Mouse (Mus musculus): ENCODE measurements around the gene Cntn1.

Gene Cntn1

GRCm38 (mm10) chr15:92050996-92051352, at the start of gene Cntn1:
Gene Cntn1, plus strand, starts transcription at chr15:92051165.
- DNase-seq (ENCODE audit: low spot score) = no peak

DNA sequence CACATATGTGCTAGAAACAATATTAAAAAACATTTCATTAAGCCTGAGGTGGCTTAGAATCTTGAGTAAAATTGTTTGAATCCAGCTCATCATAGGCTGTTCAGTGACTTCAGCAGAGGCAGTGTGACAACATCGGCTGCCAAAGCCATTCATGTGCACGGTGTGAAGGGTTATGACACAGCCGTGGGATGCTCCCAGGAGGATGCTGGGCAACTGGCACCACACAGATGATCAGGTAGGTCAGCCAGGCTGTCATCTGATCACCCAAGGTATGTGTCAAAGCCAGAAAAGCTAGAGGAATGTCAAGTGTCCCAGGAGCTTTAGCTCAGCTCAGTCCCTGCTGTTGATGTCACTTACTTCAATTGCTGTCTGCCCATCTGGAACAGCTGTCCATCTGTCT, 49.5 kb upstream of the Cntn1 start:
- no peak for DNase-seq (ENCODE audit: low spot score)

GRCm38 (mm10) chr15:92012165-92013083, 38.5 kb upstream of the Cntn1 start:
- no peak for DNase-seq (ENCODE audit: low spot score)

- DNase-seq (ENCODE audit: low spot score) = no peak
Measured at GRCm38 (mm10) chr15:92034111-92034510, 16.9 kb upstream of the Cntn1 start.

DNA sequence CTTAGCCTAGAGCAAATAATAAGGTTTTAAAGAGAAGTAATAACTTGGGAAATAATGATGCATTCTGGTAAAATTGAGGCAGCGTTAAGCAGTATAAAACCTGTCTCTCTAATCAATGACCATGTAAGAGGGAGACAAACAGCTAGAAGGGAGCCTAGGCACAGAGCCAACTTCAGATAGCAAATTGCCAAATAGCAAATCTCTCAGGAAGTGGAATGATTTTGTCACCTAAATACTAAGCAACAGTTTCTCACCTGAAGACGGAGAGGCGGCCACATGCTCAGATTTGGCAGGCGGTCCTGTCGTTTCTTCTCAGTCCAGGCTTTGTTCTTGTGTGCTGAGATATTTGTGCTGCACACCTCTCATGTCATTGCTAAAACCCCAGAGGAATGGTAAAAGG, 8.4 kb upstream of the Cntn1 start:
- DNase-seq (ENCODE audit: low spot score) = no peak

DNA sequence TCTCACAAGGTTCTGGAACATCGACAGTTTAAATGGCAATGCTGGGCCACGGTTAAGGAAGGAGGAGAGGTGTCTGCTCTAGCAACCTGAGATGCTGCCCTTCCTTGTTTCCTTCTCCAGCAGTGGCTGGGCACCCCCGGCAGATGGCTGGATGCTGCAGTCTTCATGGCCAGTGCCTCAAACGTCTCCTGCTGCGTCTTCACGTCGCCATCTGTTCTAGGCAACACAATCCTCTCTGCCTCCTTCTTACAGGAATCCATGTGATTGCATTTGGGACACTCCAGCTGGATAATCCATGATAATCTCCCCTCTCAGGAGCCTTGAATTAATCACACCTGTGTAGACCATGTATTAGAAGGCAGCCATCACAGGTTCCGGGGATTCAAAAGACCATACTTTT, 4.9 kb upstream of the Cntn1 start:
- no peak for DNase-seq (ENCODE audit: low spot score)

DNA sequence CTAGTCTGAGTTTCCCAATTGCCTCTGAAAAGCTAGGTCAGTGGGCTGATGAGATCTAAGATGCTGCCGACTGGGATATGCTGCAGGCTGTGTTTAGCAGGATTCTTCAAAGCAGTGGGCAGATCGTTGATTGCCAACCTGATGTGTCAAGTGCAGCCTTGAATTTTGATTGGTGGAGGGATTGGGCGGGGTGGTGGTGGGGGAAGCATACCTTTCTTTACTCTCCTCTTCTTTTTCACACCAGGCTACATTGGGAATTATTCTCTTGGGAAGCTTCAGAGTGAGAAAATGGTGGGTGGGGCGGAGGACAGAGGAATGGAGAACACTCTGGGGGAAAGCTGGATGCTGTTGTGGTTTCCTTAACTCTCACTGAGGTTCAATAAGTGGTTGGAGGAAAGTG, 2.9 kb upstream of the Cntn1 start:
- DNase-seq (ENCODE audit: low spot score) = no peak

GRCm38 (mm10) chr15:92048531-92048930, 2.4 kb upstream of the Cntn1 start:
- DNase-seq (ENCODE audit: low spot score) = no peak

DNA sequence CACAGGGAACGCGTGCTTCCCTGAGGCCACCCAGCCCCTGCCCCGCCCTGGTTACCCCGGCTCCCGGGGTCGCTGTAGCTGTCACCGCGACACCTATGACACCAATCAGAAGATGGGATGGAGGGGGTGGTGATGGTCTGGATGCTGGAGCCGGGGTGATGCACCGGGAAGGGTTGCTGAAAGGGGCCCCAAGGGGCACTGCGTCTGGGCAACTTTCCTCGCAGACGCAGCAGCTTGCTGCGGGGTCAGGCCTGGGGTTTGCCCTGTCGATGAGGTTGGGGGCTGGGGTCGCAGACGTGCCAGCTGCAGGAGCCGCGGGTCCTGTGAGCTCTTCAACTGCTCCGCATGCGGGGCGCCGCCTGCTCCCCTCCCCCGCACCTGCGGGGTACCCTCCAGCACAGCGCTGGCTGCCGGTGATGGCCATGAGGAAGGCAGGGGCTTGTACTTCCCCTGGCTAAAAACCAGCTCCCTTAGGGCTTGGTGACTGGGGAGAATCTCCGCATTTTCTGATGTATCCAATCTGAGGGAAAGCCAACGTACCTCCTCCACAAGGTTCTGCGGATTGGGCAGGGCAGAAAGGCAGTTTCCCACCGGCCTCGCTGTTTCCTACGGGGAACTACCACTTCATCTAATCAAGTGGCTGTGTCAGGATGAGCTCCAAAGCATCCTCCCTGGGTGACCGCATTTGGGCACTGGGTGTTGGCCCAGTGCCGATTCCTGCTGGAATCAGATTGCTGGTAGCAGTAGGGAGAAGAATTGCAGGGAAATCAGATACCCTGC, 578 bp downstream of the Cntn1 start:
- no peak for DNase-seq (ENCODE audit: low spot score)

DNA sequence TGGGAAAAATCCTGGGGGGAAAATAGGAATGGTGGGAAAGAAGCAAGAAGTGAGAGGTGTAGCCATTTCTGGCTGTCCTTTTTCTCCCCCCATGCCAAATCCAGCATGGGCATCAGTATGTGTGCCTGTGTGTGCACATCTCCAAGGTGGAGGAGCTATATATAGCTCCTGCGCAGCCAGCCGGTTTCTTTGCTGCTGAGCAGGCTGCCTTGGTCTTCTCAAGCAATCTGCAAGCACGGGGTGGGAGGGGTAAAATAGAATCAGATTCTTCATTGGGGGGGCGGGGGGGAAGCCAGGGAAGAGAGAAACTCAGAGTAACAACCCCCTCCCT, 1.1 kb downstream of the Cntn1 start:
- no peak for DNase-seq (ENCODE audit: low spot score)

GRCm38 (mm10) chr15:92057553-92057952, 6.6 kb downstream of the Cntn1 start:
- DNase-seq (ENCODE audit: low spot score) = no peak

GRCm38 (mm10) chr15:92060986-92061385, 10.0 kb downstream of the Cntn1 start:
- DNase-seq (ENCODE audit: low spot score) = no peak

DNA sequence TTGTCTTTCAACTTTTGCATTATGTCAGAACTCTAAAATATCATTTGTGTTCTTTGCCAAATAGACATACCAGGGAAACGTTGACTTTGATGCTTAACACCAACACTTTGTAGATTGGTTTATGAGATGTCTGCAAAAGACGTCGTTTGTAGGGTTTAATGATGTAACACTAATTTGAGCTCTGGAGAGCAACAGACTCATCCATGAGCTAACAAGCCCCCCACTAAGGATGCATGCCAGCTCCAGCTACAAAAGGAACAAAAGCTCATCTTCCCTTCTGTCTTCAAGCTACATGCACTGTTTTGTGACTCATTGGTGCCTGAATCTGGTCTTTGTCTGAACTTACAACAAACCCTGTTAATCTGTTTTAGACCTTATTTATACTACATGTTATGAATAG, 28.5 kb downstream of the Cntn1 start:
- no peak for DNase-seq (ENCODE audit: low spot score)

- no peak for DNase-seq (ENCODE audit: low spot score)
Measured at GRCm38 (mm10) chr15:92085876-92086275, 34.9 kb downstream of the Cntn1 start.

DNA sequence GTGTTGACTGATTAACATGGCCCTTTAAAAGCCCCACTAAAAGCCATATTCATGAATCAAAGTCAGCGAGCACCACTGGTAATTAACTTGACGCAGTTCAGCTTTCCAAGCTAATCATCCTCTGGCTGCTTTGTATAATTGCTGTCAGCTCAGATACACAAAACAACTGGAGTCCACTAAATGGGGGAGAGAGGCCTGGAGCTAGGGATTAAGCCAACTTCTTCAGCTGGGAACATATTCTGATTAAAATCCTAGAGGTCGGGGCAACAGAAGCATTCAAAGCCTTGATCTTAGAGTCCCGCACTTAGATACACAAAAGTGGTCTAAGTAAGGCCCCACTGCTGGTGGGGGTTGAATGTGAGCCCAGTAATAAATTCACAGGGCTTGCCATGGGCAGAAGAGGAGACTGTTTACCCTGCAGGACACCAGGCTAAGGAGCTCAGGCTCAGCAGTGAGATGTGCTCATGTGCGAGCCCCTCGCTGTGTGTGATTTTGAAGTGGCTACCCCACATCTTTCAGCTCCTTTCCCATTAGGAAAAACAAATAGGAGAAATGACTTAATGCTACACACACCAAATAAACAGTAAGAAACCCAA, 36.8 kb downstream of the Cntn1 start:
- no peak for DNase-seq (ENCODE audit: low spot score)

DNA sequence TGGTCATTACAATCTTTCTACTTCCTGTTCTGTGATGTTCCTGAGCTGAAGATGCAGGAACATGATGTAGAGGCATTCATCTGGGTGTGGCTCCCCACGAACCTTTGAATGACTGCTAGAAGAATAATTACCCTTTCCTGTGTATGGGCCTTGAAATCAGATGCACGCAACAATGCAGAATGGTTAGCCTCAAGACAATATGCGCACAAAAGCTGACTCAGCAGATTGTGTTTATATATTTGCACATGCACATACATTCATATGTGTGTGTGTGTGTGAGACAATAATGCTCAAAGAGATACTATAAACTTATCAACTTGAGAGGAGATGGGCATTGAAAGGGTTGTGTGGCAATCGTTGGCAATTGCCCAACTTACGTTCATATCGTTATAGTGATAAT, 39.8 kb downstream of the Cntn1 start:
- no peak for DNase-seq (ENCODE audit: low spot score)

DNA sequence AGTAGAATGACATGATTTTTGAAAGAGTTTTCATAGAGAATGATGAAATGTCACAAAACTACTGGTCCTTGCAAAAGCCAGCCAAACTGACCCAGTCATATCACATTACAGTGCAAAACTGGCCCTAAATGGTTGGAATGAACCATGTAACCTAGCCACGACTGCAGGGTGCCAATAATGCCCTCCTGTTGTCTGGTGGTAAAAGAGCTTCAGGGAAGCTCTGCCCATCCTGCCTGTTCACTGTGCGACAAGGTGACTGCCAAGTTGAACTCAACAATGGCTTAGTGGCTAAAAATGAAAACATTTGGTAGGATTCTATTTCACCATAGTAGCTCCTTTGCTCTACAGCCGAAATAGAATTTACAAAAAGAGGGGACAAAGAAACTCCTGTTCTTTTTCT, 41.1 kb downstream of the Cntn1 start:
- no peak for DNase-seq (ENCODE audit: low spot score)

DNA sequence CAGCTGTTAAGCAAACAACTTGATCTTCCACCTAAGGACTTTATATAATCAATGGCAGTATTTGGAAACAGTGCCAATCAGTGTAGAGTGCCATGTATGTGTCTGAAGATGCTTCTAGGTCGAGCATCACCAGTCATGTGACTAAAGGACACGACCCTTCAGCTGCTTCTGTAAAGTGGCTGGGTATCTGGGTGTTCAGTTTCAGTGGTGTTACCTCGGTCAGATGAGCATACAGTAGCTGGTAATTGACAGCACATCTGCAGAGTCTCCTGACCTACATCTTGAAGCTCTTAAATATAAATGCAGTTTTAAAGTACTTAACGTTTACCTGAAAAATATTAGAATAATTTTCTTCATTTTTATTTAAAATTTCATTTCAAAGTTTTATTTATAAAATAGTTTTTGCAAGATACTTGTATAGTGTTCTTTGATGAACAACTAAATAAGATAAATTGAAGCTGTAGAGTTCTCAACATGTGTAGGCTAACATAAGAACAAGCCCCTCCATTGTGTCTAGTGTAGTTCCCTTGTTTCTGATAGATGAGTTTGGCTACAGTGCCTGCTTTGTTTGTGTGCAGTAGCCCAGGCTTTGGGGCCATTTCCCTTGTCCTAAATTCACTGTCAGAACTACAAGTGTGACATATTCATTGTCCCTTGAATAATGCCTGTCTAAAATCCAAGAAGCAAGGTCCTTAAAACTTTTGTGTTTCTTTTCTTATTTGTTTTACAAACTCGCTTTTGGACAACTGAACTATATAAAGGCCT, 48.6 kb downstream of the Cntn1 start:
- DNase-seq (ENCODE audit: low spot score) = no peak

- DNase-seq (ENCODE audit: low spot score) = no peak
Measured at GRCm38 (mm10) chr15:92101956-92102355, 51.0 kb downstream of the Cntn1 start.

GRCm38 (mm10) chr15:92112455-92112854, 61.5 kb downstream of the Cntn1 start:
- no peak for DNase-seq (ENCODE audit: low spot score)

DNA sequence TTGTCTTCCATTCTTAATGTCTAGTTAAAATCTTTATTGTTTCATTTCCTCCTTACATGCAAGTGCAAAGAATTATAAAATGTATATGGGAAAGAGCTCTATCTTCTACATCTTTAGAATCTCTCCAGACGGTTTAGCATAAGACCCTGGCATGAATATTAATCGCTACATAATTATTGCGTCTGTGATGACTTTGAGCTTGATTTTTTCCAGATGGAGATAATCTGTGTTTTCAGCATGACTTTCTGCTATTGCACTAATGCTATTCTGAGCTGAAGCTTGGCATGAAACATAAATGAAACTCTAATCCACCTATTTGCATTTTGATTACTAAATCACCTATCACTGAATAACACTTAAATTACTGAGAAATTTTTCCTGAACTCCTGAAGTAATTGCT, 82.0 kb downstream of the Cntn1 start:
- no peak for DNase-seq (ENCODE audit: low spot score)

DNA sequence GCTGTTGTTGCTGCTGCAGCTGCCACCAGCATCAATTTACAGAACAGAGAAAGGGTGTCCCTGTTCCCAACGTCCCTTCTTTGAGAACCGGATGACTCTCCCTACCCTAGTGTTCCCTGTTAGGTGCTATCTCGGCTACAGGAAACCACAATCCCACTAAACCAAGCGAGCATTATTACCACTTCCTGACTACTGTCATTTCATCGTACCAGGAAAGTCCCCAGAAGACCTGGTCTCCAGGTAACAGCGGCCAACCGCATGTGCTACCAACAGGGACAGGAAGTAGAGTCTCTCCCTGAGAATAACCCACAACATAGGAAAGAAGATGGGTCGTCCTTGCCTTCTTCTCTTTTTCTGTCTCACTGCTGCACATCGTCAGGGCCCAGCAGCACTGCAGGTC, 83.3 kb downstream of the Cntn1 start:
- DNase-seq (ENCODE audit: low spot score) = no peak

All from urinary bladder, postnatal 10 days (tissue).